Mouse (Mus musculus): ENCODE data around the gene Zfp282.

DNA sequence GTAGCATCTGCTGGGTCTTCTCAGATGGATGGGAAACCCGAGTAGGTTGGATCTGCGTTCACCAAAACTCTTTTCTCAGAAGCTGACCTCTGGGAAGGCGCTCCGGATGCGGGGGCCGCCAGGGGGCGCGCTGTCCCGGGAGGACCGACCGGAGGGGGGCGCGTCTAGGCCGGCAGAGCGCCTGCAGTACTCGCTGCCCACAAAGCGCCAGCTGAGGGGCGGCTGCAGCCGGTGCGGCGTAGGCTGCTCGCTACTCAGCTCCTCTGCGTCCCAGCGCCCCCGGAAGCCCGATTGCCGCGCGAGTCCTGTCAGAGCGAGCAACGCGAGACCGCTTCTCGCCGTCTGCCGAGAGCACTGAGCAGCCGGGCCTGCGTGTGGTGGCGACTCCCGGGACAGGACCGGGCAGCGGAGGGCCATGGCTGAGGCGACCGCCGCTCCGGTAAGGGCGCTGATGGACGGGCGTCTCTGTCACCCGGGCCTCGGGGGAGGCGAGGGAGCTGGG lies 41.5 kb upstream of the Zfp282 start, which contains the start of gene Zfp398:
- TF ChIP-seq POLR2AphosphoS2 (IDR thresholded peaks at IDR 0.05; ENCODE audit: insufficient read length, low read depth) (peak; percentile 64), MYOG (IDR thresholded peaks at IDR 0.05; ENCODE audit: control insufficient read depth in 1 of 3, insufficient read depth in 1 of 3, insufficient read length in 2 of 3, low read depth in 2 of 3) (peak in 2 of 3 experiments; percentile 71 to 85), POLR2A (IDR thresholded peaks at IDR 0.05; ENCODE audit: insufficient read length, low read depth) (peak; percentile 84), USF1 (IDR thresholded peaks at IDR 0.05; ENCODE audit: low read depth) (no peak), E2F4 (IDR thresholded peaks at IDR 0.05; ENCODE audit: insufficient read depth) (no peak), MAX (IDR thresholded peaks at IDR 0.05; ENCODE audit: low read depth) (no peak), CEBPB (IDR thresholded peaks at IDR 0.05; ENCODE audit: insufficient read depth, poor library complexity, severe bottlenecking) (no peak), TCF3 (IDR thresholded peaks at IDR 0.05; ENCODE audit: insufficient read length, low read depth) (no peak), TCF12 (IDR thresholded peaks at IDR 0.05; ENCODE audit: insufficient read depth, poor library complexity, severe bottlenecking) (no peak)
